ENCODE assay signal across 35 mouse cellular contexts in genomic region chr6:87294904-87295303, GRCm38 (mm10). TPM values are rescaled to one million over a fixed set of nuclear protein-coding genes. Genes with fewer than 3 reads are reported as not detected.
DNase-seq lines count a peak whose midpoint lies in the region; ATAC-seq and TF ChIP-seq lines count a peak whose summit lies in the region.
"Had no signal": no experiment of that assay in that cellular context is flagged by ENCODE, and none has a peak within 500 bp of the region (broad histone marks: within the 10 kb centered on the region; RNA-seq: fewer than 3 reads in every experiment).

No protein-coding gene starts in this region.

- H3K4me3 ChIP-seq in liver, adult 2 months (ENCODE audit: insufficient read depth, low read depth, low read length): no peak overlapping the region
- H3K4me3 ChIP-seq in liver, embryonic 11.5 days (ENCODE audit: low read depth, low read length): no peak overlapping the region
- no peak overlapping the region for H3K4me3 ChIP-seq in CH12.LX (replicated peaks in 1 of 3; ENCODE audit: low read depth in 2 of 3, low read length in 2 of 3, poor library complexity in 1 of 3)
- H3K4me3 ChIP-seq in embryonic fibroblast, embryonic 13.5 days (ENCODE audit: insufficient read depth, low read length): no peak overlapping the region
- H3K4me3 ChIP-seq in forebrain, embryonic 16.5 days (replicated peaks; ENCODE audit: low read length): no peak overlapping the region
- H3K4me3 ChIP-seq: forebrain, embryonic 10.5 days; hindbrain, embryonic 10.5 days; hindbrain, embryonic 15.5 days; limb, embryonic 13.5 days; liver, embryonic 13.5 days had no signal

- H3K9ac ChIP-seq in liver, adult 2 months (ENCODE audit: low read depth, low read length): no peak overlapping the region
- H3K9ac ChIP-seq in liver, embryonic 11.5 days (ENCODE audit: low read depth, low read length): no peak overlapping the region
- H3K9ac ChIP-seq in CH12.LX (ENCODE audit: insufficient read depth, low read depth): no peak overlapping the region
- H3K9ac ChIP-seq in forebrain, embryonic 16.5 days (replicated peaks; ENCODE audit: low read depth, low read length): no peak overlapping the region
- H3K9ac ChIP-seq: forebrain, postnatal 0 days; hindbrain, embryonic 15.5 days; limb, embryonic 13.5 days; liver, embryonic 13.5 days had no signal

- peak; percentile 62 for DNase-seq in liver, adult 2 months (ENCODE audit: extremely low read depth, low read depth, low spot score)
- DNase-seq in liver, embryonic 11.5 days (ENCODE audit: low spot score): no peak
- no peak for DNase-seq in CH12.LX (ENCODE audit: extremely low read depth)
- DNase-seq in large intestine, adult 2 months (ENCODE audit: low read depth, low spot score): peak; percentile 7
- no peak for DNase-seq in layer of hippocampus, adult 9-11 months
- DNase-seq: adrenal gland, postnatal 10 days; B cell, adult 2 months; cerebellum, adult 9-10 months; cerebellum, postnatal 36 days; forebrain, postnatal 0 days; heart, postnatal 14 days; kidney, adult 8-10 months; kidney, postnatal 14 days; liver, embryonic 13.5 days; lung, adult 18-20 months; midbrain, embryonic 14.5 days; thymus, adult 2 months; thymus, postnatal 4 days had no signal

- 0 out of 2 replicates have a peak, but pooled peaks have one; percentile 17 for TF ChIP-seq EP300 in CH12.LX (IDR thresholded peaks at IDR 0.05; ENCODE audit: low read length)

- H3K27ac ChIP-seq in liver, adult 2 months (replicated peaks; ENCODE audit: insufficient read depth, low read depth, low read length): no peak overlapping the region
- H3K27ac ChIP-seq in liver, embryonic 11.5 days (ENCODE audit: low read depth, low read length): no peak overlapping the region
- H3K27ac ChIP-seq in CH12.LX (ENCODE audit: insufficient read depth, low read depth): no peak overlapping the region
- H3K27ac ChIP-seq in embryonic fibroblast, embryonic 13.5 days (ENCODE audit: insufficient read depth, low read length): peak overlapping the region; percentile 27
- H3K27ac ChIP-seq in forebrain, embryonic 16.5 days (ENCODE audit: low read length): no peak overlapping the region
- H3K27ac ChIP-seq: forebrain, embryonic 10.5 days; hindbrain, embryonic 10.5 days; hindbrain, embryonic 15.5 days; limb, embryonic 13.5 days; liver, embryonic 13.5 days had no signal

- H3K4me2 ChIP-seq in liver, embryonic 11.5 days: no peak overlapping the region
- H3K4me2 ChIP-seq in CH12.LX (ENCODE audit: insufficient read depth, low read depth, poor library complexity, severe bottlenecking): no peak overlapping the region
- no peak overlapping the region for H3K4me2 ChIP-seq in forebrain, embryonic 16.5 days (ENCODE audit: low read length)
- H3K4me2 ChIP-seq: hindbrain, embryonic 15.5 days; limb, embryonic 13.5 days; liver, embryonic 13.5 days had no signal

- no peaks in the 10 kb centered on the region for H3K9me3 ChIP-seq in liver, embryonic 11.5 days (ENCODE audit: control insufficient read depth, low read length)
- peaks cover 3% of the 10 kb centered on the region for H3K9me3 ChIP-seq in CH12.LX (replicated peaks; ENCODE audit: low read length)
- peaks cover 7% of the 10 kb centered on the region for H3K9me3 ChIP-seq in forebrain, embryonic 16.5 days (ENCODE audit: control insufficient read depth, low read length)
- H3K9me3 ChIP-seq: hindbrain, embryonic 10.5 days; limb, embryonic 13.5 days; liver, embryonic 13.5 days had no signal

- ATAC-seq in liver, embryonic 11.5 days (replicated peaks; ENCODE audit: low FRiP score): no peak
- no peak for ATAC-seq in forebrain, embryonic 16.5 days
- ATAC-seq: forebrain, postnatal 0 days; inflammation-experienced regulatory T-cells, adult 6 months; lung, postnatal 0 days had no signal

- TF ChIP-seq CTCF in liver, adult 2 months (IDR thresholded peaks at IDR 0.05; ENCODE audit: low read depth, low read length): no peak
- TF ChIP-seq CTCF in CH12.LX (conservative IDR thresholded peaks at IDR 0.05 in 1 of 2, IDR thresholded peaks at IDR 0.05 in 1 of 2; ENCODE audit: low read depth in 2 of 2, low read length in 2 of 2): no peak
- TF ChIP-seq CTCF in embryonic fibroblast, embryonic 13.5 days (IDR thresholded peaks at IDR 0.05; ENCODE audit: borderline replicate concordance, insufficient read depth, low read length): no peak

- 23% methylated on average over 3 of the region's 3 CpGs for WGBS in liver, adult 2 months
- 84% methylated on average over 3 of the region's 3 CpGs for WGBS in liver, embryonic 11.5 days
- 22% methylated on average over 3 of the region's 3 CpGs for WGBS in large intestine, adult 2 months
- WGBS in forebrain, embryonic 16.5 days: 92% methylated on average over 3 of the region's 3 CpGs

- no peaks in the 10 kb centered on the region for H3K36me3 ChIP-seq in liver, adult 2 months (ENCODE audit: control insufficient read depth, insufficient read depth, low read length)
- H3K36me3 ChIP-seq in liver, embryonic 11.5 days (ENCODE audit: control insufficient read depth, insufficient read depth, low read length): no peaks in the 10 kb centered on the region
- no peaks in the 10 kb centered on the region for H3K36me3 ChIP-seq in CH12.LX (replicated peaks in 1 of 2; ENCODE audit: control insufficient read depth in 1 of 2, insufficient read depth in 1 of 2, low read length in 1 of 2)
- H3K36me3 ChIP-seq in forebrain, embryonic 16.5 days (ENCODE audit: control insufficient read depth, insufficient read depth): no peaks in the 10 kb centered on the region; the same call in 1 of the 2 replicates
- H3K36me3 ChIP-seq: forebrain, embryonic 10.5 days; hindbrain, embryonic 10.5 days; hindbrain, embryonic 15.5 days; liver, embryonic 13.5 days had no signal

- in situ Hi-C loops in CH12.LX (cut with MboI; ENCODE audit: low pct_ligation_motif_present, low pct_unique_long_range_greater_than_20kb, low sequenced_read_pairs): no loop called here

- H3K79me2 ChIP-seq in liver, adult 2 months (ENCODE audit: control insufficient read depth, insufficient read depth, low read length): no peaks in the 10 kb centered on the region
- H3K79me2 ChIP-seq in CH12.LX (replicated peaks; ENCODE audit: control insufficient read depth, extremely low read depth, insufficient read depth, poor library complexity, severe bottlenecking): no peaks in the 10 kb centered on the region

- dilution Hi-C loops in CH12.LX (cut with MboI; ENCODE audit: extremely low pct_ligation_motif_present, extremely low pct_unique_long_range_greater_than_20kb, low sequenced_read_pairs): no loop called here

- H3K4me1 ChIP-seq in liver, adult 2 months (ENCODE audit: control insufficient read depth, insufficient read depth, low read length): peaks cover 4% of the 10 kb centered on the region
- H3K4me1 ChIP-seq in liver, embryonic 11.5 days (replicated peaks; ENCODE audit: control insufficient read depth, insufficient read depth, low read length): peaks cover 2% of the 10 kb centered on the region; the same call in 1 of the 2 replicates
- peaks cover 6 to 9% of the 10 kb centered on the region in 2 experiments for H3K4me1 ChIP-seq in CH12.LX (ENCODE audit: control insufficient read depth in 1 of 2, insufficient read depth in 2 of 2)
- H3K4me1 ChIP-seq in embryonic fibroblast, embryonic 13.5 days (ENCODE audit: control insufficient read depth, insufficient read depth, low read length): peaks cover 6% of the 10 kb centered on the region; the same call in 1 of the 2 replicates
- no peaks in the 10 kb centered on the region for H3K4me1 ChIP-seq in forebrain, embryonic 16.5 days (replicated peaks; ENCODE audit: control insufficient read depth, insufficient read depth, low read length)
- H3K4me1 ChIP-seq: forebrain, embryonic 10.5 days; hindbrain, embryonic 10.5 days had no signal

- no peak for TF ChIP-seq RAD21 in CH12.LX (IDR thresholded peaks at IDR 0.05; ENCODE audit: low read depth, low read length)

- no peaks in the 10 kb centered on the region for H3K27me3 ChIP-seq in liver, adult 2 months (ENCODE audit: control insufficient read depth, insufficient read depth, low read length)
- no peaks in the 10 kb centered on the region for H3K27me3 ChIP-seq in liver, embryonic 11.5 days (replicated peaks; ENCODE audit: control insufficient read depth, insufficient read depth, low read length)
- peaks cover 3% of the 10 kb centered on the region for H3K27me3 ChIP-seq in CH12.LX (replicated peaks)
- H3K27me3 ChIP-seq in forebrain, embryonic 16.5 days (replicated peaks; ENCODE audit: control insufficient read depth, insufficient read depth, low read length): no peaks in the 10 kb centered on the region
- H3K27me3 ChIP-seq: hindbrain, embryonic 15.5 days; limb, embryonic 13.5 days; liver, embryonic 13.5 days had no signal

- no peak for TF ChIP-seq POLR2A in liver, adult 2 months (IDR thresholded peaks at IDR 0.05; ENCODE audit: extremely low read depth, insufficient read depth, low read length)
- no peak for TF ChIP-seq POLR2A in CH12.LX (IDR thresholded peaks at IDR 0.05; ENCODE audit: low read depth, low read length)
- no peak for TF ChIP-seq POLR2A in embryonic fibroblast, embryonic 13.5 days (IDR thresholded peaks at IDR 0.05; ENCODE audit: low read depth, low read length)

TF ChIP-seq in CH12.LX, 34 proteins besides CTCF, POLR2A, EP300 and RAD21 (continues in another document):
- TF ChIP-seq POLR2AphosphoS2 (IDR thresholded peaks at IDR 0.05; ENCODE audit: low read depth, low read length) (no peak), IRF4 (IDR thresholded peaks at IDR 0.05; ENCODE audit: low read depth, low read length) (peak; percentile 60; the same call in 1 of the 2 replicates), TBP (conservative IDR thresholded peaks at IDR 0.05; ENCODE audit: low read depth, low read length) (no peak)

RNA-seq across cellular contexts. Expression of gene Antxr1, which starts 40.7 kb away (rescaled TPM):
- 0.92 and 1.0 TPM in 2 replicates for total RNA-seq in liver, adult 2 months (2014; rRNA removed)
- 0.28 and 0.37 TPM in 2 replicates for polyA plus RNA-seq in liver, adult 2 months (2012; rRNA removed)
- polyA plus RNA-seq in liver, embryonic 11.5 days (2014; fragmentation: Nextera tagmentation; extraction: Ambion mirVana): 2.0 and 3.1 TPM in 2 replicates
- total RNA-seq in CH12.LX (2012; rRNA removed) (0.08 and 0.21 TPM in 2 replicates), CH12.LX (2014; rRNA removed) (0.16 TPM in 2 replicates)
- 0.23 and 0.61 TPM in 2 replicates for polyA plus RNA-seq in CH12.LX (2012; ENCODE audit: insufficient read length, low read depth)
- 172 and 200 TPM in 2 replicates for polyA plus RNA-seq in embryonic fibroblast, embryonic 13.5 days (2011; ENCODE audit: insufficient read length, low read depth, missing spikeins)
- polyA plus RNA-seq in large intestine, adult 2 months (2012; rRNA removed): 3.7 and 5.1 TPM in 2 replicates
- polyA plus RNA-seq in forebrain, embryonic 16.5 days (2015; fragmentation: Nextera tagmentation; extraction: Ambion mirVana): 3.1 and 3.2 TPM in 2 replicates
- total RNA-seq: monocyte, adult 5-6 weeks had no signal

RNA-seq across cellular contexts. Expression of gene Gkn1, which starts 55.8 kb away (rescaled TPM):
- total RNA-seq in liver, adult 2 months (2014; rRNA removed): 0.20 TPM in 1 of 2 replicates, not detected in the other
- polyA plus RNA-seq in liver, adult 2 months (2012; rRNA removed): not detected in 2 replicates
- polyA plus RNA-seq in liver, embryonic 11.5 days (2014; fragmentation: Nextera tagmentation; extraction: Ambion mirVana): not detected in 2 replicates
- total RNA-seq in CH12.LX (2012; rRNA removed) (not detected in 2 replicates), CH12.LX (2014; rRNA removed) (not detected in 2 replicates)
- polyA plus RNA-seq in CH12.LX (2012; ENCODE audit: insufficient read length, low read depth): not detected in 2 replicates
- not detected in 2 replicates for polyA plus RNA-seq in embryonic fibroblast, embryonic 13.5 days (2011; ENCODE audit: insufficient read length, low read depth, missing spikeins)
- polyA plus RNA-seq in large intestine, adult 2 months (2012; rRNA removed): 1.2 and 6.3 TPM in 2 replicates
- polyA plus RNA-seq in forebrain, embryonic 16.5 days (2015; fragmentation: Nextera tagmentation; extraction: Ambion mirVana): not detected in 2 replicates
- total RNA-seq: adrenal gland, postnatal 10 days; ES-E14; forebrain, postnatal 0 days; gastrocnemius, postnatal 4 days; heart, postnatal 14 days; layer of hippocampus, adult 18-20 months; layer of hippocampus, postnatal 14 days; monocyte, adult 5-6 weeks had no signal
- polyA plus RNA-seq: embryonic facial prominence, embryonic 11.5 days; forebrain, embryonic 10.5 days; forebrain, postnatal 0 days; heart, embryonic 14.5 days; hindbrain, embryonic 10.5 days; hindbrain, embryonic 15.5 days; inflammation-experienced regulatory T-cells, adult 6 months; limb, embryonic 13.5 days; liver, embryonic 13.5 days; midbrain, embryonic 14.5 days; neural tube, embryonic 14.5 days; spleen, adult 2 months had no signal

Comparison
In these comparisons a context has a peak if more than half of its experiments do, and no peak if none do; other contexts are left out.
1. DNase-seq: peak in liver, adult 2 months (single experiment) and large intestine, adult 2 months (single experiment); none in liver, embryonic 11.5 days (single experiment), CH12.LX (single experiment) and layer of hippocampus, adult 9-11 months (single experiment).
2. RNA of gene Antxr1, which starts 40.7 kb away (polyA plus RNA-seq): 172 to 200 TPM in embryonic fibroblast, embryonic 13.5 days; 3.7 to 5.1 TPM in large intestine, adult 2 months, 2.0 to 3.1 TPM in liver, embryonic 11.5 days, 3.1 to 3.2 TPM in forebrain, embryonic 16.5 days, 0.28 to 0.37 TPM in liver, adult 2 months and 0.23 to 0.61 TPM in CH12.LX; every median in the first group is over 10 times any median in the second.